Mouse (Mus musculus) right cerebral cortex, postnatal 25 days (tissue): ENCODE results near the gene Gpd2.

Experiments used
- DNase-seq: peaks from one replicate; pipeline ENCODE4 v3.0.0; 2022

Gpd2 gene

GRCm38 (mm10) chr2:57237475-57237919 lies at the start of gene Gpd2:
Gene Gpd2 (plus strand): TSS chr2:57237635.
- no peak for DNase-seq

GRCm38 (mm10) chr2:57188237-57188636 lies 49.2 kb upstream of the Gpd2 start:
- DNase-seq, result no peak

GRCm38 (mm10) chr2:57190884-57191283 lies 46.6 kb upstream of the Gpd2 start:
- no peak for DNase-seq

GRCm38 (mm10) chr2:57199046-57199445 lies 38.4 kb upstream of the Gpd2 start:
- DNase-seq, result no peak

GRCm38 (mm10) chr2:57208472-57209083 lies 28.9 kb upstream of the Gpd2 start:
- DNase-seq, result no peak

GRCm38 (mm10) chr2:57211049-57212001 lies 26.1 kb upstream of the Gpd2 start:
- DNase-seq, result no peak

- no peak for DNase-seq
These were observed 24.1 kb upstream of the Gpd2 start for GRCm38 (mm10) chr2:57213364-57213763.

- DNase-seq, result no peak
These were observed 14.0 kb upstream of the Gpd2 start for GRCm38 (mm10) chr2:57223288-57224026.

- no peak for DNase-seq
These were observed 12.2 kb upstream of the Gpd2 start for GRCm38 (mm10) chr2:57225236-57225635.

GRCm38 (mm10) chr2:57227425-57227824 lies 10.0 kb upstream of the Gpd2 start:
- DNase-seq, result no peak

- DNase-seq, result no peak
These were observed 7.7 kb upstream of the Gpd2 start for GRCm38 (mm10) chr2:57229647-57230240.

- DNase-seq, result no peak
These were observed 6.0 kb upstream of the Gpd2 start for GRCm38 (mm10) chr2:57231432-57231831.

- no peak for DNase-seq
These were observed 5.1 kb upstream of the Gpd2 start for GRCm38 (mm10) chr2:57232328-57232727.

- DNase-seq, result no peak
These were observed 1.2 kb upstream of the Gpd2 start for GRCm38 (mm10) chr2:57236246-57236645.

- no peak for DNase-seq
These were observed 409 bp upstream of the Gpd2 start for GRCm38 (mm10) chr2:57237026-57237425.

- peak; percentile 77 for DNase-seq
These were observed 632 bp downstream of the Gpd2 start for GRCm38 (mm10) chr2:57237920-57238613.

- no peak for DNase-seq
These were observed 1.3 kb downstream of the Gpd2 start for GRCm38 (mm10) chr2:57238614-57239165.

- DNase-seq, result no peak
These were observed 1.9 kb downstream of the Gpd2 start for GRCm38 (mm10) chr2:57239356-57239755.

GRCm38 (mm10) chr2:57243987-57244386 lies 6.6 kb downstream of the Gpd2 start:
- no peak for DNase-seq

- DNase-seq, result no peak
These were observed 8.4 kb downstream of the Gpd2 start for GRCm38 (mm10) chr2:57245721-57246328.

- no peak for DNase-seq
These were observed 12.7 kb downstream of the Gpd2 start for GRCm38 (mm10) chr2:57250113-57250512.
